Mouse (Mus musculus) lung, postnatal 0 days (tissue): ENCODE data around the gene Krt87.

Experiments used
- CTCF ChIP-seq: IDR thresholded peaks from 2 replicates; pipeline ENCODE4 v1.5.1; 2016; ENCODE audit warnings: antibody characterized with exemption, mild to moderate bottlenecking
- EP300 ChIP-seq: IDR thresholded peaks from 2 replicates; pipeline ENCODE4 v1.6.1; 2016; ENCODE audit warnings: antibody characterized with exemption, mild to moderate bottlenecking, control low read depth

- no peak for TF ChIP-seq CTCF
- no peak for TF ChIP-seq EP300
Measured at GRCm38 (mm10) chr15:101418950-101419349, 19.7 kb downstream of the Krt87 start.
